Mouse (Mus musculus) granulocyte monocyte progenitor cell, adult 5-6 weeks (primary cell): ENCODE measurements around the gene Pde6g. TPM values are rescaled to one million over a fixed set of nuclear protein-coding genes. Genes with fewer than 3 reads are reported as not detected.

Experiments
- ATAC-seq: replicated peaks from 2 replicates; pipeline ENCODE4 v1.8.0; 2016; ENCODE audit warnings: mild to moderate bottlenecking, moderate TSS enrichment, inconsistent platforms; ENCODE audit not compliant: poor library complexity, severe bottlenecking
- total RNA-seq, 2 experiments: library from RNA; stranded (forward) in 1 of 2; stranded (reverse) in 1 of 2; fragments of 200-712, 200-1000 nt in 1 of 2; fragments of >200 nt in 1 of 2; fragmentation: Nextera tagmentation in 1 of 2; gene quantifications; 2 replicates each; pipeline ENCODE4 v1.2.3; 2014 to 2017

The Pde6g gene
- total RNA-seq (2014; fragmentation: Nextera tagmentation): not detected in 2 replicates
- not detected in 2 replicates for total RNA-seq (2017)

DNA sequence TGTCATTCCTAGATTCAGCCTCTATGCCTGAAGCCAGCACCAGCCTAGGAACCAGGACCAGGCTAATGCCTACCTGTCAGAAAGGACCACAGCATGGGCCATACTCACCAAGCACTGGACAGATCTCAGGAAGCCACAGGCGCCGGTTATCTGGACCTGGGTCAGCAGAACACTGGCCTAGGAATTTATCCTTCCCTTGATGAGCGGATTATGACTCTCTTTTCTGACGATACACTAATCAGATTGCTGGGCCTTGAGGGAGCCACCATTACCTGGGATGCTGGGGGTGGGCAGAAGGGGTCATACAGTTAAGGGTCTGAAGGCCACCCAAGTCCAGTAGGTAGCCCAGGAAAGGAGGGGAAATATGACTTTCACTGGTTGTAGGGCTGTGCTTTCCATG is at the start of gene Pde6g:
Pde6g (minus strand) TSS at position 195 of the 400 bp plus-strand sequence.
- no peak for ATAC-seq

DNA sequence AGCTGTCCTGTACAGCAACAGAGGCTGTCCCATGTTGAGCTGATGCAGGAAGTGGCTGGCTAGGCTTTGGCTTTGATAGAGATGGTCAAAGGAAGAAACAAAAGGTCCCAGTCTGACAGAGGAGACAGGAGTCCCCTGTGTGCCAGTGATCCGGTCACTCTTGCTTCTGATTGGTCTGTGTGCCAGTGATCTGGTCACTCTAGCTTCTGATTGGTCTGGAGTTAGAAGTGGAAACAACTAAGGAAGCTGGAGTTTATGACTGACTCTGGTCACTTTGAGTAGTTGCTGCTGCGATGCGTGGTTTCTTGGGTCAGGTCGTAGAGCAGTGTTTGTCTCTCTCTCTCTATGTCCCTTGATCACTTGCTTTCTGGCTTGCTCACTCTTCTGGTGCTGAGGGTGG is 48.4 kb upstream of the Pde6g start:
- no peak for ATAC-seq

DNA sequence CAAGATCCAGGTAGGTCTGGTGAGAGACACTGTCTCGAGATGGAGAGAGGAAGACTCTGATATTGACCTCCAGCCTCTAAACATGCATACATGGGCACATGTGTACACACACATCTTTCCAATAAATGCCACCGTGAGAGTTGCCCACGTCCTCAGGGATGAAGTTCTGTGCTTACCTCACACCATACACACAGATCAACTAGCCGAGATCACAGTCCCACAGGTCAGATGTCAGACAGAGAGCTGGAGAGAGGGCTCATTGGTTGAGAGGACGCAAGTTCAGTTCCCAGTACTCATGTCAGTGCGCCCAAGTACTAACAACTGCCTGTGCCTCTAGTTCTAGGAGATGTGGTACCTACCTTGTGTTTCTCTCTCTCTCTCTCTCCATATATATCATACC is 47.7 kb upstream of the Pde6g start:
- no peak for ATAC-seq

DNA sequence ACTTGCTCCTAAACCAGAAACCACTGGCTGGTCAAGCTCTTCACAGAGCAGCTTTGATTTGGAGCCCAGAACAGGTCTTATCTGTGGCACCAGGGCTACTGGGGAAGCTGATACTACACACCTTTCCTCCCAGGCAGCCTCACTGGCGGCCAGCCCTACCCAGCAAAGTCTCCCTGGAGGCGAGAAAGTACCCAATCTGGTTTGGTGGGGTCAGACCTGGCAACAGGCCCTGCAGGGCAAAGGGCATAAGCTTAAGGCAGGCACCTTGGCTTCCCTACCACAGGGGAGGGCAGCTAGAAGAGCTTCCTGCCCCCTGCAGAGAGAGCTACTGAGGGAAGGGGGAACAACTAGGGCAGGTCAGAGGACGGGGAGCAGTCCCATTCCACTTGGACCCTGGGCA is 47.1 kb upstream of the Pde6g start:
- ATAC-seq: no peak

DNA sequence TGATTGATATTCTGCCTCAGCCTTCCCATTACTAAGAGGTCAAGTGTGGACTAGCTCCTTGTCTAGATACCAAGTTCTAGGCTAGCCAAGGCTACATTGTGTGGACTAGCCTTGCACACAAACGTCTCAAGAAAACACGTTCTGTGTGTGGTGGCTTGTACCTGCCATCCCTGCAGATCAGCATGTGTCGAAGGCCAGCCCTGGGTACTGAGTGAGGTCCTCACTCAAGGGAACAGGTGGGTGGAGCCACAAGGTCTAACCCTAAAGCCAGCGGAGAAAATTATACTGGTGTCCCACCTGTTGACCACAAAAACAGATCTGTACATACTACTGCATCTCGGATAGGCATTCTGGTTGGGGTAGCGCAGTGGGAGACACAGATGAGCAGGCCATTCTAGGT is 46.6 kb upstream of the Pde6g start:
- ATAC-seq: no peak

DNA sequence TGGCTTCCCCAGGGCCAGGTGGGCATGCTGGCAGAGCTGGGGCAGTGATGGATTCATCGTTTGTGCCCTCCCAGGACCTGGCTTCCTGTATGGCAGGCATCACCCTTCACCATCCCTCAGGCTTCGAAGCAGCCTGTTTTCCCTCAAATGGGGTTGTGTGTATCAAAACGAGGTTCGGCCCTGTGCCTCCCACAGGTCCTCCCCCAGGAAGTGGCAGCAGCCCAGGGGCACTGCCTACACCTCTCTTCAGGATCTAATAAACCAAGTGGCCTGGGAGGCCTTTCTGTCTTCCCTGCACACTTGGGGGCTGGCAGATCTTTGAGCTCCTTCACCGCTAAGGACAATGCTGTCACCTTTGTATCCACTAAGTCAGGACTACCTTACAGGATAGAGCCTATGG is 45.6 kb upstream of the Pde6g start:
- no peak for ATAC-seq

DNA sequence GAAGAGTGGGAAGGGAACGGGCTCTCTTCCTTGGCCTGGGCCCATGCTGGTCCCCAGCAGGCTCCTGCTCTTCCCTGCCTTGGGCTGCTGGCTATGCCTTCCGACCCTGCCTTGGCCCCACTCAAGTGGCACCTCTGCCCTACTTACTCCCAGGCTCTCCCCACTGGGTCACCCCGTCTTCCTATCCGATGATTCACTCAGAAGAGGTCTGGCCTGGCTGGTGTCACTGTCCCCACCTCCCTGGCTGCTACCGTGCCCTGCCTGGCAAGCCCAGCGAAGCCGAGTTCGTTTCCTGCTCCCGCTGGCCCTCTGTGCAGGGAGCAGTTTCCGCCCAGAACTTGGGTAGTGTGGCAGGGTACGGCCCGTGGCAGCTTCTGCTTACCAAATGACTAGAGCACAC is 44.9 kb upstream of the Pde6g start:
- no peak for ATAC-seq

DNA sequence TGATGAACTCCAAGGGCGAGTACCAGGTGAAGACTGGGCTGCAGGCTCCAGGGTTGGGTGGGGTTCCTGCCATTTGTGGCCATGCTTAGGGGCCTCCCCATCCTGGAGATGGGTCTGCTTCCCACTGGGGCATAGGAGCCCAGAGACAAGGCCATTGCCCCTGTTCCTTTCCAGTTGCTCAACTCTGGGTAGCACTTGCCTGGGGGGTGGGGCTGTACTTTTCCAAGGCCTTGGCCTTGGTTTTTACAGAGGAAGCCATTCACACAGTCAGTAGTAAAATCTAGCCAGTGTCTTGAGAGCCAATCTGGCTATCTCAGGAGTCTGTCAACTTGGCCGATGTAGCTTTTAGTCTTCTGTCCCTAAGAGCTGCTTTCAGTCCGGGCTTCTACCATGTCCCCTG is 44.1 kb upstream of the Pde6g start:
- ATAC-seq: no peak

DNA sequence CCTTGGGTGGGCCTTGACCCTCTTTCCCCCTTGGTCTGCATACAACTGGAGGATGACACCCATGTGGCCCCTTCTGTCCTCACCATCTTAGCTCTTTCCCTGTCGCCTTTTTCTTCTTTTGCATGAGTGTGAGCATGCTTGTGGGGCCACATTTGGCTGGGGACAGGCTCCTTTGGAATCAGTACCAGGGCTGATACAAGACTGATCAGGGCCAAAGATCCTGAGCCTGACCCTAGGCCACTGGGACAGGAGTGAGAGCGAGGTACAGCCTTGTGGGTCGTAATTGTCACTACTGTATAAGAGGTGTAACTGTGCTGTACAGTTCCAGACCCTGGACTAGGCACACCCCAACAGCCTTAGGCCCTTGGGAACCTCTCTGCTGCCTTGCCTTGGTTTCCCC is 40.6 kb upstream of the Pde6g start:
- no peak for ATAC-seq

DNA sequence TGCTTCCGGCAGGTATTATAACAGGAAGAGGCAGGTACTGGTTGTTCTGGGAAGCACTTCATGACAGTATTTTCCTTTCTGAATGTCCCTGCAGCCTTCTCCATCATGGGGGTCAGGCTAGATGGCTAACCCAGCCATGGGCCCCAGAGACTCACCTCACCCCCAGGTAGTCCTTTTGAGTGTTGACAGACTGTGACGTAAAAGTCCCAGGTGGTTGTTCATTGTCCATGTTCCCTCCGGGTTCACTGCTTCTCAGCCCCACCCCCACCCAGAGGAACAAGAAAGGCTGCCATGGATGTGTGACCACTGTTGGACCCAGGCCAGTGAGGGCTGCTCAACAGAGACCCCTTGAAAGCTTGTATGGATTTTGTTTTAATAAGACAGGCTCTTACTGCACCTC is 40.1 kb upstream of the Pde6g start:
- ATAC-seq: no peak

DNA sequence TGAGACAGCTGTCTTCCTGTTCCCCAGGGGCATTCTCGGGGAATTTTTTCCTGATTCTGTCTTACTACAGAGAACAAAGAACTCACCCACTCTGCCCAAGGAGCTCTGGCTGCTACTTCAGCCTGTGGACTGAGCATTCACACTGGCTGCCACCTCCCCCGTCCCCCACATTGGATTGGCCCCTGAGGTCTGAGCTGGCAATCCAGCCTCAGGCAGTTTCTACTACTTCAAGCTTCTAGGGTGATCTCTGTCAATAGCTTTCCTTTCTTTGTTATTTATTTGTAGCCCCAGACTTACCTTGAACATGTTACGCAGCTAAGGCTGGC is 39.5 kb upstream of the Pde6g start:
- no peak for ATAC-seq

DNA sequence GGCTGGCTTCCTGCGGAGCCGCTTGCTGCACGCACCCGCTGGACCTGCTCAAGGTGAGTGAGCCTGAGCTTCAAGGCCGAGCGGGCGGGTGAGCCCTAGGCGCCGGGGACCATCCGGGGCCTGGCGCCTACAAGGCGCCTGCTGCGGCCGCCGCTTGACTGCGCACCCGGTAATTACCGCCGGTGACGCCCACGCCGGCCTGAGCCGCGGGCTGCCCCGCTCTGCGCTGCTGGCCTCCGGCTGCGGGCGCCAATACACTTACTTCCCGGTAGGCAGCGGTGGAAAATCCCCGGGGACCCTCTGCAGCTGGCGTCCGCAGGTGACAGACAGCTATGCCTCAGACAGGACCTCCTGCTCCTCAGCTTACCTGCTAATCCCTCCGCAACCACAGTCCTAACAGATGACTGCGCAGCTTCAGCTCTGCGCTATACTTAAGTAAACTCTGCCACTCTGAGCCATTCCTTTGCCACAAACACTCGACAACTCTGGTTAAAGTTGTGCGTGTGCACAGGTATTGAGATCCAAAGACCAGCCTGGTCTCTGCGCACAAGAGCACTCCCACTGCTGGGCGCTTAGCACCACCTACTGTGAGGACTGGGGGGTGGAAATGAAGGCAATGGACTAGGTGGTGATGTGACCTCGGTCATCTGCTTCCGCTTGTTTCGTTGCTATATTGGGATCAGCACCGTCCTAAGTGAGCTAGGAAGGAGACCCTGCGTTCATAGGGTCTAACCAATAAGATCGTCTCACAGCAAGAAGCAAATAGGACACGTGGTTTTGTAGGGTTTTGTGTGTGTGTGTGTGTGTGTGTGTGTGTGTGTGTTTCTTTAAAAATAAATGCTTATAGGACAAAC is 39.0 kb upstream of the Pde6g start:
- peak; percentile 58 for ATAC-seq

DNA sequence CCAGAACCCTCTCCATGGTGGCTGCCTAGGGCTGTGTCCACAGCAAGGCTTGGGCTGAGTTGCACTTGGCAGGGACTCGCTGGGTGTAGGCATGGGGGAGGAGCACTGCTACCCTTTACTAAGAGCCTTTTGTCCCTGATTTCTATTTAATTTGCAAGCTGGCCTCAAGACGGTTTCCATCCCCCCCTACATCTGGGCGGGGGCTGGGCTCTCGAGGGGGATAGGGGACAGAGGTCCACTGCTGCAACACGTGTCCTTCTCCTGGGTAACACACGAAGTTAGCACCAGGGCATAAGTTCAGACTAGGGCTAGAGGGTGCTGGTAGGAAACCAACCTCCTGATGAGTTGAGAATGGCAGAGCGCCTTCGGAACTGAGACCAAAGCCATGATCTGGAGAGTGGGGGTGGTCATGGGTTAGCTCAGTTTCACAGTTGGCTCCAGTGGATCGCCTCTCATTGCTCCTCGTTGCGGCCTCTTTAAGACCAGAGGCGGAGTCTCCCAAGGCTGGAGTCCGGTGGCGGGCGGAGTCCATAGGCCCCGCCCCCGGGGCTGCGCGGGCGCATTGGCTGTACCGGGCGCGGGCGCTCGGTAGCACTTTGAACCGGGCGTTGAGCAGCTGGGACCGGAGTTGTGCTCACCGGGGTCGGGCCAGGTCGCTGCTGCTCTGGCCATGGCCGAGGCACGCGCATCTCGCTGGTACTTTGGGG is 38.2 kb upstream of the Pde6g start, which contains the start of gene Slc25a10:
Slc25a10 (plus strand) TSS at position 524 of the 707 bp plus-strand sequence.
- peak; percentile 71 for ATAC-seq

DNA sequence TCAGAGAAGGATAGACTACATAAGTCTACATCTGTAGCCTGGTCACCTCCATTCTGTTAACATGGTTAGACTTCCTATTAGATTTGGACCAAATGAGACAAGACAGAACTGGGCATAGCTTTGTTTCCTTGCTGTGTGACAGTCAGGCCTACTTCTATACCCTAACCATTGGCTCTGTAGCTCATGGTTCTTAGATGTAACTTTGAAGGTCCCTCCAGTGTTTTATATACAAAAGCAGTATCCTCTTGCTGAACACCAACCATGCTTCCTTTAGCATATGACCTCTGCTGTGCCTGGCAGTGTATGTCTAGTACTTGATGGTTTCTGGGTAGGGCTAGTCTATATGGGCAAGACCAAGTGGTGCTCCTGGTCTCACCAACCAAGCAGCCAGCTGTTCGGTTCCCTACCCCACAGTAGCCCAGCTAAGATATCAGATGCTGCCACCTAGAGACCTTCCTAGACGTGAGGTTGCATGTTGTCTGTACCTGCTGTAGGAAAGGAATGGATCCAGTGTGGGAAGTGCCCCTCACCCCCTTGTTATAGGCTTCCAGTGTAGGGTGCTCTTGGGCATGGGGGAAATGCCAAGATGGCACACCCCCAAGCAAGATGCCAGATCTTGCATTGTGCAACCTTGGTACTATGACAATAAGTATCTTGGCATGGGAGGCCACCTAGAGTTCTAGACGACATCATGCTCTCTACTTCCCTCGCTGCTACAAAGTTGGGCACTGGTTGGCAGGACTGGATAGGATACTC is 37.2 kb upstream of the Pde6g start:
- ATAC-seq: no peak

DNA sequence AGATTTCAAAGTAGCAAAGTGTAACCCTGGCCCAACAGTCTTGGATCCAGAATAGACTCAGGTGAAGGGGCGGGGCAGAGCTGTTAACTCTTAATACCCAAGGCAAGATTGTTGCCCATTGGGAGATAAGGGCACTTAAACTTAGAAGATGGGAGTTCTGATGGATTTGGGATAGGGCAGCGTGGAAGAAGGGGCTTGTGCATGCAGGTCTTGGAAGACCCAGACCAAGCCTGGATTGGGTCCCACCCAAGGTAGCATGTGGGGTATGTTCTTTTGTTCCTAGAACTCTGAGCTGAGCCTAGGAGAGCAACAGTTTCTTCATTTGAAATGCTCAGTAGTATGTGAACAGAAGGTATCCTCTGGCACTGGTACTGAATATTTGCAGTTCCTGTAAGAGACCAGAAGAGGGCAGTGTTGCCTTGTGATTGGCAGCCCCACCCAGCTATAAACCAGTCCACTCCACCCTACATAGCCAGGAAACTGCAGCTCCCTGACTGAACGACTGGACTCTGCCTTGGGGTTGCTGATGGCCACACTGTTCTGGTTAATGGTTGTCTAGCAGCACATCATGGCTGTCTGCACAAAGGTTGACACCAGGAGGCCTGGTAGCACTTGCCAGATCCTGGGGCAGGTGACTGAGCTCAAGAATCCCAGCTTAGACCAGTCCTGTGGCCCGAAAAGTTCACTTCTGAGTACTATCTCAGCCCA is 35.9 kb upstream of the Pde6g start:
- ATAC-seq: peak; percentile 39

DNA sequence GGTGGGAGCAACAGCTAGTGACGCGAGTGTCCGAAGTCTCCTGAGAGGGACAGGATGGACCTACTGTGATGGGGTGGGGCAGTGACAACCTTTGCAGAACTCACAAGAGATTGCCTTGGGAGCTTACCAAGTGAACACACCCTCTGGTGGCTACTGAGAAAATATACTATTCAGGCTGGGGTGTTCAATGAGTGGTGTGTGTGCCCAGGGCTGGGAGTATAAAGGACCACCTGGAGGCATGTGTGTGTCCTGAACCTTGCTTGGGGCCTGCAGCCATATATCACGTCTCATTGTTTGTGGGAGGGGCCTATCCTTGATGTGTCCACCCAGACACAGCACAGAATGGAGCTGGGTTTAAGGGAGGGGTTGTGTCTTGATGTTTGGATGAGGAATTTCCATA is 35.2 kb upstream of the Pde6g start:
- ATAC-seq: no peak

DNA sequence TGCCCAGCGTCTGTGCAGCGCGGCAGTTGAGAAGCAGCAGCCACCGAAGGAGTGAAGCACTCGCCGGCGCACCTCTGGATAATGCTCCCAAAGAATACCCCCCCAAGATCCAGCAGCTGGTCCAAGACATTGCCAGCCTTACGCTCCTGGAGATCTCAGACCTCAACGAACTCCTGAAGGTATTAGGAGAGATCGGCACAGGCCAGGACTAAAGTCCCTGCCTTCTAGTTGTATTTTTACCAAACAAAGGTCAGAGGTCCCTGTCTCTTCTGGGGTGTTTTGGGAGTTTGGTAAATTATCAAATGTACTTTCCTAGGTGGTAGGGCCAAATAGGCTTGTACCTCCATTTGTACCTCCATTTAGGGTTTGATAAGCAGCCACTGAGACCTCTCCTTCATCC is 32.0 kb upstream of the Pde6g start:
- no peak for ATAC-seq

DNA sequence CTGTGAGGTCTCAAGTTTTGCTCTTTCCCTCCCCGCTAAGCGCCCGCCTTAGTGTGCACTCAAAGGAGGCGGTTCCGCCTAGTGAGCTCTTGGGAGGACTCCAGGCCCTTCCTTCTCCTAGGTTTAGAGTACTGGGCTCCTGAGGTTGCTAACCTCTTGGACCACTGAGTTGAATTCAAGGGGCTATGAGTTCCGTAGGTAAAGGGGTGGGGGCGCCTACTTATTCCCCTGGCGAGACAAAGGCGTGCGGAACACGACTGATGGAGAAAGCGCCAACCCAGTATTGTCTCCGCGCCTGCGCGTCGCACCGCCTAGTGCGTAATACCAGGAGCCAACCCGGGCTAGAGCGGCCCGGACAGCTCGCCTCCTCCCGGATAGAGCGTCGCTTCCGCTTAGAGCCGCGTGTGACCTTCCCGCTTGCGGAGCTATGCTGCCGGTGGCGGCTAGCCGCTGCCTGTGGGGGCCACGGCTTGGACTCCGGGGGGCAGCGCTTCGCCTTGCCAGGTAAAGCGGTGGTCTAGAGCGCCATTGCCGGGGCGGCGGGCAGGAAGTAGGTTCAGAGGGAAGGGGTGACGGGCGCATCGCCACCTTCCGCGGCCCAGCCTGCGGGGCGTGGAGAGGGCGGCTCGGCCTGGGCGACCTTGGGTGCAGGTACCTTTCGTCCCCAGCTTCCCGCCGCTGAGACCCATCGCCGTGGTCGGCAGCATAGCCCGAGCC is 31.1 kb upstream of the Pde6g start, which contains the start of gene Mrpl12:
Mrpl12 (plus strand) TSS at position 349 of the 717 bp plus-strand sequence.
- ATAC-seq: peak; percentile 85

DNA sequence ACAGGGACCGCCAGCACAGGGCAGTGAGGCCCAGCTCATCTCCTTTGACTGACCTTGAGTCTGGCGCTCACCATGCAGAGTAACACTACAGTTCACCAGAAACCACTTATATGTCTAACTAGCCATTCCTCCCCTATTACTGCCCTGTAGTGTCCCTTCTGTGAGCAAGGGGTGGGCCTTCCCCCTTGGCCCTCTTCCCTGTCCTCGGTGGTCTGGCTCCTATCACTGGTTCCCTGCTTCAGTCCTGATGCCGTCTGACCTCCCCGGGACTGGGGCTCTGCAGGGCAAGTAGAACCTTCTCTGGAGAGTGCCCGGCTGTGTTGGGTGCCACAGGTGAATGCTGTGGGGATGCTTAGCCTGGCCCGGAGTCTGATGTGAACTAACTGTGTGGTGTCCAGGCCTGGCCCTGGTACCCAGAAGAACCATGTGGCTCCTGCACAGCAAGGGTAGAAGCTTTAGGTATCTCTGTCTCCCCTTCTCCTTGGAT is 30.2 kb upstream of the Pde6g start:
- ATAC-seq: no peak

DNA sequence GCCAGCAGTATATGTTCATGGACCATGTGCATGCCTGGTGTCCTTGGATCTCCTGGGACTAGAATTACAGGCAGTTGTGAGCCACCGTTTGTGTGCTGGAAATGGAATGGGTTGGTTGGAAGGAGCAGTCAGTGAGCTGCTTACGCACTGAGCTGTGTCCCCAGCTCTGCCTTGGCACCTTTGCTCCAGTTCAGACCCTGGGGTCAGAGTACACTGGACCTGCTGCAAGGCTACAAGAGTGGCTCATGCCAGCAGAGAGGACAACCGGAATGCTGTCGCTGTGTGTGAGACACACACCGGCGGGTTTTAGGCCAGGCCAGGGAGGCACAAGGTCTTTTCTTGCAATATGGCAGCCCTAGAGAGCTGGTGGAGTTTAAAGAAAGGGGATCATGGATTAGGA is 18.8 kb upstream of the Pde6g start:
- ATAC-seq: no peak
